Mouse (Mus musculus) liver, embryonic 16.5 days (tissue): ENCODE measurements around the gene Mmab. TPM values are rescaled to one million over a fixed set of nuclear protein-coding genes. Genes with fewer than 3 reads are reported as not detected.
A peak's percentile ranks its signal among the peaks of the same experiment; 100 is the strongest.

Experiments
- ATAC-seq: fragments of 200-750 bp; cut with Nextera tagmentation; 2 replicates; pipeline ENCODE4 v1.8.0; 2017; ENCODE audit warnings: low read depth, mild to moderate bottlenecking, moderate number of reproducible peaks, moderate library complexity
- H3K27ac ChIP-seq: fragments of 300-500 bp; sonication (generic); 2 replicates; pipeline ENCODE4 v1.5.1; 2014; ENCODE audit warnings: mild to moderate bottlenecking, low read length
- H3K27me3 ChIP-seq: fragments of 300-500 bp; sonication (generic); 2 replicates; pipeline ENCODE4 v1.6.1; 2014; ENCODE audit warnings: low read depth, low read length, mixed read lengths; ENCODE audit not compliant: control insufficient read depth, insufficient read depth
- H3K36me3 ChIP-seq: fragments of 300-500 bp; sonication (generic); 2 replicates; pipeline ENCODE4 v1.6.1; 2014; ENCODE audit warnings: mild to moderate bottlenecking; ENCODE audit not compliant: control insufficient read depth, insufficient read depth
- H3K4me1 ChIP-seq: fragments of 300-500 bp; sonication (generic); 2 replicates; pipeline ENCODE4 v1.6.1; 2014; ENCODE audit warnings: low read depth, low read length, mixed read lengths; ENCODE audit not compliant: control insufficient read depth
- H3K4me2 ChIP-seq: fragments of 300-500 bp; sonication (generic); 2 replicates; pipeline ENCODE4 v1.6.1; 2014; ENCODE audit warnings: low read depth, low read length, mixed read lengths
- H3K4me3 ChIP-seq: fragments of 300-500 bp; sonication (generic); 2 replicates; pipeline ENCODE4 v1.5.1; 2014; ENCODE audit warnings: low read depth, mild to moderate bottlenecking, low read length
- H3K9ac ChIP-seq: fragments of 300-500 bp; sonication (generic); 2 replicates; pipeline ENCODE4 v1.6.1; 2014; ENCODE audit warnings: low read depth, low read length
- H3K9me3 ChIP-seq: fragments of 300-500 bp; sonication (generic); replicated peaks from 2 replicates; pipeline ENCODE4 v1.6.1; 2016; ENCODE audit warnings: low read length; ENCODE audit not compliant: control insufficient read depth
- WGBS: fragments of 180-500 bp; shearing (Covaris S2); extraction: QIAGEN DNeasy Blood & Tissue Kit; methylation state at CpG from one replicate; pipeline ENCODE4 v1.1.7; 2014; ENCODE audit not compliant: insufficient replicate concordance; 5-methylcytosine and 5-hydroxymethylcytosine counted together
- polyA plus RNA-seq: library from polyadenylated mRNA; unstranded; fragments of >200 nt; fragmentation: Nextera tagmentation; extraction: Ambion mirVana; gene quantifications from 2 replicates; pipeline ENCODE4 v1.2.1, GENCODE M21; 2015

The Mmab gene
- polyA plus RNA-seq, 1 experiment from 2014 or later = 10.8 TPM

- Histone ChIP-seq H3K4me2 (peak overlapping the region; percentile 92), H3K27me3 (no peaks in the 10 kb centered on the region), H3K4me3 (peak overlapping the region; percentile 74), H3K27ac (no peak overlapping the region), H3K9ac (peak overlapping the region; percentile 77), H3K9me3 (no peaks in the 10 kb centered on the region), H3K4me1 (peaks cover 11% of the 10 kb centered on the region), H3K36me3 (no peaks in the 10 kb centered on the region)
- under 1% methylated on average over 21 of the region's 21 CpGs for WGBS
- ATAC-seq = no peak
Measured at GRCm38 (mm10) chr5:114444368-114444692, 470 bp upstream of the Mmab start.

DNA sequence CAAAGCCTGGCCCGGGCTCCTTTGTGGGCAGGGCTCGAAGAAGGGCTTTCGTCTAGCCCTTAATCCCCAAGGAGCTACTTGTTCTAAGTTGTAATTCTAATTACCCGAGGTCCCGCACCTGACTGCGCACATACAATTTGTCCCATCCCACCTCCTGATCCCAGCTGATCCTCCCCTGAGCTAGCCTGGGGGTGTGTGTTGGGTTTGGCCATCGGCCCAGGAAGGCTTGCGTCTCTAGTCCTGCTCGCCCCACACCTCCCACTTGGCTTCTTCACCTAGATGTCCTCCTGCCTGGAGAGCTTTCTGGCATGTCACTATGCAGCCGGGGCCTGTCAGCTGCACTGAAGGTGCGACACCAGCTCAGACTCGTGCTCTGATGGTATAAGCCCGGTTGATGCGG, 8.3 kb downstream of the Mmab start:
- Histone ChIP-seq H3K27me3 (no peaks in the 10 kb centered on the region), H3K4me3 (no peak overlapping the region), H3K4me1 (no peaks in the 10 kb centered on the region), H3K4me2 (no peak overlapping the region), H3K9ac (no peak overlapping the region), H3K9me3 (no peaks in the 10 kb centered on the region), H3K36me3 (no peaks in the 10 kb centered on the region), H3K27ac (no peak overlapping the region)
- ATAC-seq = no peak
- WGBS = 80% methylated on average over 14 of the region's 14 CpGs

DNA sequence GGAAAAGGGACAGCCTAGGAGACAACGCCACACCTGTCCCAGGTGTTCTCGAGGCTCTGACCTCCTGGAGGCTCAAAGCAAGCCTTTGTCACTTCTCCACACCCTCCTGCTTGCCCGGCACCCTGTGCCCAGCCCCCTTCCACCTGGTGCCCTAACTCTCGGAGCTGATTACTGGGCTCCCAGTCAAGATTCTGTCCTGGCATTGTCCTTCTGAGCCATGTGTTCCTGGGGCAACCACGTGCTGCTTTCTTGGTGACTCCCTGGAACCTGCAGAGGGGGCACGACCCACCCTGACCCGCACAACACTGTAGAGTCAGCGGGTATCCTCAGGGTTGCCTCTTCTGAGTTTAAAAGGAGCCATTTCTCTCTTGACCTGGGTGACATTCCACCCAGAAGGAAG, 9.5 kb downstream of the Mmab start:
- H3K27me3 ChIP-seq = no peaks in the 10 kb centered on the region
- no peaks in the 10 kb centered on the region for H3K4me1 ChIP-seq
- no peak overlapping the region for H3K4me2 ChIP-seq
- 62% methylated on average over 8 of the region's 8 CpGs for WGBS
- H3K36me3 ChIP-seq = no peaks in the 10 kb centered on the region
- no peak overlapping the region for H3K27ac ChIP-seq
- H3K4me3 ChIP-seq = no peak overlapping the region
- H3K9me3 ChIP-seq = no peaks in the 10 kb centered on the region
- no peak overlapping the region for H3K9ac ChIP-seq
- ATAC-seq = no peak

DNA sequence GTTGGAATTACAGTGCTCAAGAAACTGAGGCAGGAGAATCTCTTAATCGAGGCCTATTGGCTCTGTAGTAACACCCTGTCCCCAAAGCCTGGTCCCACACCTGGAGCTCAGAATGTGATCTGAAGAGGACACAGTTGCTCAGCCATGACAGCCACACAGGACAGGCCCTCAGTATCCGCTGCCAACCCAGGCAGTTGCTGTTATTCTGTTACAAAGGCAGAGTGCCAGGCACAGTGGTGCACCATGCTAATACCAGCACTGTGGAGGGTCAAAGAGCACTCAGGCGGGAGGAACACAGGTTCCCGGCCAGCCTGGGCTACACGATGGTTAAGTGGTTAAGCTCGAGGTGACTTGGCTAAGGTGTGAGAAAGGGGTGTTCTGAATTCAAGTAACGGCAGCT, 14.1 kb downstream of the Mmab start:
- no peak overlapping the region for H3K4me2 ChIP-seq
- WGBS = 58% methylated on average over 7 of the region's 7 CpGs
- no peak overlapping the region for H3K9ac ChIP-seq
- no peak for ATAC-seq
- H3K4me1 ChIP-seq = no peaks in the 10 kb centered on the region
- H3K27ac ChIP-seq = no peak overlapping the region
- no peaks in the 10 kb centered on the region for H3K27me3 ChIP-seq
- H3K36me3 ChIP-seq = no peaks in the 10 kb centered on the region
- no peaks in the 10 kb centered on the region for H3K9me3 ChIP-seq
- no peak overlapping the region for H3K4me3 ChIP-seq

DNA sequence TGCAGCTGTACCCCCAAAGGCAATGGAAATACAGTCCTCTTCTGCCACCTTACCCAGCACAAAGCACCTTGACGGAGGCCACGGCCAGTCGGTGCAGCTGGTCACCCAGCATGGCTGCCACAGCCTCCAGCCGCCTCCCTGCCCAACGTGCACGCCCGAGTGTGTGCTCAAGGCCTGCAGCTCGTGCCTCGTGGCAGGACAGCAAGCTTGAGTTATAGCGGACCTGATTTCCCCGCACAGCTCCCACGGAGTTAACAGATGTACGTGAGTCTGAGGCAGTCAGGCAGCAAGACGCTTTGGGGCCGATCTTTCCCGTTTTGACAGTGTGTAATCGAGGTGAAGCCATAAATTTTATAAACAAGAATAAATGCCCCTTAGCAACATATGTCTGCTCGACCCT, 15.2 kb downstream of the Mmab start:
- Histone ChIP-seq H3K36me3 (no peaks in the 10 kb centered on the region), H3K27ac (no peak overlapping the region), H3K4me2 (no peak overlapping the region), H3K4me3 (no peak overlapping the region), H3K9me3 (no peaks in the 10 kb centered on the region), H3K9ac (no peak overlapping the region), H3K27me3 (no peaks in the 10 kb centered on the region), H3K4me1 (no peaks in the 10 kb centered on the region)
- ATAC-seq = no peak
- WGBS = 71% methylated on average over 18 of the region's 18 CpGs

- Histone ChIP-seq H3K27me3 (no peaks in the 10 kb centered on the region), H3K9me3 (no peaks in the 10 kb centered on the region), H3K4me3 (no peak overlapping the region), H3K36me3 (no peaks in the 10 kb centered on the region), H3K9ac (no peak overlapping the region), H3K4me2 (no peak overlapping the region), H3K4me1 (peaks cover 3% of the 10 kb centered on the region; the same call in 1 of the 2 replicates), H3K27ac (no peak overlapping the region)
- ATAC-seq = no peak
- 64% methylated on average over 6 of the region's 6 CpGs for WGBS
Measured at GRCm38 (mm10) chr5:114426732-114427131, 17.1 kb downstream of the Mmab start.

- H3K4me2 ChIP-seq = no peak overlapping the region
- no peak overlapping the region for H3K9ac ChIP-seq
- H3K9me3 ChIP-seq = no peaks in the 10 kb centered on the region
- no peaks in the 10 kb centered on the region for H3K27me3 ChIP-seq
- peaks cover 5% of the 10 kb centered on the region; the same call in 1 of the 2 replicates for H3K4me1 ChIP-seq
- H3K27ac ChIP-seq = no peak overlapping the region
- no peak overlapping the region for H3K4me3 ChIP-seq
- WGBS = 72% methylated on average over 5 of the region's 5 CpGs
- H3K36me3 ChIP-seq = peaks cover 7% of the 10 kb centered on the region
- no peak for ATAC-seq
Measured at GRCm38 (mm10) chr5:114423961-114424360, 19.9 kb downstream of the Mmab start.

DNA sequence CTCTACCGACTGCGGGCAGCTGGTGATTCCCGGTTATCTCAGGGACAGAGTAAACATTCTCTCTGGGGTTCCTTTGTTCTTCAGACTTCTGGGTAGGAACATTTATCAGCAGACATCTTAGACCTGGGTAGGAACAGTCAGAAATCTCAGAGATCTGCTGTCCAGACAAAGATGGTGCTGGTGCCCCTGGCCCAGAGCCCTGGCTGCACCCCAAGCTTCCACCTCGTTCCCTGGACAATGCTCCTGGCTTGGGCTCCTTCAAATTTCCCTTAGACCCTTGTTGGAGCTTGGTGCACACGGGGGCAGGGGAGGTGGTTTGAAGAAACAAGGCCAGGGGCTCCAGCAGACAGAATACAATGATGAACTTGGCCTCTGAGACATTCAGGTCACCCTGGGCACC, 21.3 kb downstream of the Mmab start:
- no peaks in the 10 kb centered on the region for H3K9me3 ChIP-seq
- ATAC-seq = no peak
- 31% methylated on average over 5 of the region's 5 CpGs for WGBS
- 0 out of 2 replicates have a peak overlapping the region, but pooled peaks have one; percentile 1 for H3K4me2 ChIP-seq
- no peaks in the 10 kb centered on the region for H3K27me3 ChIP-seq
- no peak overlapping the region for H3K4me3 ChIP-seq
- H3K4me1 ChIP-seq = peaks cover 5% of the 10 kb centered on the region; the same call in 1 of the 2 replicates
- H3K9ac ChIP-seq = no peak overlapping the region
- peaks cover 9% of the 10 kb centered on the region for H3K36me3 ChIP-seq
- H3K27ac ChIP-seq = no peak overlapping the region

DNA sequence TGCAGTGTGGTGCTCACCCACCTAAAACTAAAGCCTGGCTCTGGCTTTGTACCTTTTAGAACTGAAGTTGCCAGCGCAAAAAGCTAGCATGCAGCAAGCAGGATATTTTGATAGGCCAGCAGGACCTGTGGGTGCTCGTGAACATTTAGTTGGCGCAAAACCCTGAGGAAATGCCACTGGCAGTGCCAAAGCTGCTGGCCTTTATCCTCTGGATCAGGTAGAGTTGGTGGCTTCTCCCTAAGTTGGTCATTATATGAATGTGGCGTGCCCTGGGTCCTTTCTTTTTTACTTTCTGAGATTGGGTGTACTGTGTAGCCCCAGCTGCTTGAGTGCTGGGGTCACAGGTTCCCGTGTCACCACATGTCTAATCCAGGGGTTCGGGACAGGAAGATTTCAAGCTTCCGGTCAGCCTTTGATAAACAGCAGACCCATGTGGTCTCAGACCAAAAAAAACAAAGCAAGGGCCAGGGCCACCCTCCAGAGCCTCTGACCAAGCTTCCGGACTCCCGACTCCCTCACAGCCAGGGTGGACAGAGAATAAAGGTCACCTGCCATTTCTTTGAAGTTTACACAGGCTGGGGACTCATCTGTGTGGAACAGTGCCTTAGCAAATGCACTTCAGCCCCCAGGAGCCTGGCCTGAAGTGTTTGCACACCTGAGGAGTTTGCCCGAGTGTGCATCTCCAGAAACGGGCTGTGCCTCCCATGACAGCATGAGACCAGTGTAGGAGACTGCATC, 22.1 kb downstream of the Mmab start:
- ATAC-seq = peak; percentile 78
- 58% methylated on average over 11 of the region's 11 CpGs for WGBS
- Histone ChIP-seq H3K9me3 (no peaks in the 10 kb centered on the region), H3K4me3 (no peak overlapping the region), H3K36me3 (peaks cover 11% of the 10 kb centered on the region), H3K4me1 (peaks cover 5% of the 10 kb centered on the region; the same call in 1 of the 2 replicates), H3K4me2 (0 out of 2 replicates have a peak overlapping the region, but pooled peaks have one; percentile 1), H3K27me3 (no peaks in the 10 kb centered on the region), H3K27ac (peak overlapping the region; percentile 29; the same call in 1 of the 2 replicates), H3K9ac (no peak overlapping the region)
